Mouse (Mus musculus): ENCODE data around the gene Srsf7.
"Not testable (repeated sequence)": the region's sequence is repeated elsewhere in the genome, so short reads cannot be mapped to it uniquely, and the experiment has no call there.

Srsf7 gene

GRCm38 (mm10) chr17:80206671-80207581 lies at the start of gene Srsf7, which contains the start of gene Ttc39d:
Srsf7 (minus strand) TSS chr17:80207307.
Ttc39d (plus strand) TSS chr17:80207460.
- in situ Hi-C loops (cut with MboI): no loop called here

- in situ Hi-C loops (cut with MboI): no loop called here
Observed at GRCm38 (mm10) chr17:80255208-80255607, 48.1 kb upstream of the Srsf7 start.

DNA sequence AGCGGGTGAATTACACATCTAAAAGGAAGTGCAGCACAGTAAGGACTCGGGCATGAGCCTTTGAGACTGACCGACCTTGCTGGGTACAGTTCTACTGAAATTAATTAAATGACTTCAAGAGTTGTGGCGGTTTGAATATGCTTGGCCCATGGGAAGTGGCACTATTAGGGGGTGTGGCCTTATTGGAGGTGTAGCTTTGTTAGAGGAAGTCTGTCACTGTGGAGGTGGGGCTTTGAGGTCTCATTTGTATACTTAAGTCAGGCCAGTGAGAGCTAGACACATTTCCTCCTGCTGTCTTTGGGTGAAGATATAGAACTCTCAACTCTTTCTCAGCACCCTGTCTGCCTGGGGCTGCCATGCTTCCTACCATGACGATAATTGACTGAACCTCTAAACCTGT lies 47.3 kb upstream of the Srsf7 start:
- in situ Hi-C loops (cut with MboI): no loop called here

DNA sequence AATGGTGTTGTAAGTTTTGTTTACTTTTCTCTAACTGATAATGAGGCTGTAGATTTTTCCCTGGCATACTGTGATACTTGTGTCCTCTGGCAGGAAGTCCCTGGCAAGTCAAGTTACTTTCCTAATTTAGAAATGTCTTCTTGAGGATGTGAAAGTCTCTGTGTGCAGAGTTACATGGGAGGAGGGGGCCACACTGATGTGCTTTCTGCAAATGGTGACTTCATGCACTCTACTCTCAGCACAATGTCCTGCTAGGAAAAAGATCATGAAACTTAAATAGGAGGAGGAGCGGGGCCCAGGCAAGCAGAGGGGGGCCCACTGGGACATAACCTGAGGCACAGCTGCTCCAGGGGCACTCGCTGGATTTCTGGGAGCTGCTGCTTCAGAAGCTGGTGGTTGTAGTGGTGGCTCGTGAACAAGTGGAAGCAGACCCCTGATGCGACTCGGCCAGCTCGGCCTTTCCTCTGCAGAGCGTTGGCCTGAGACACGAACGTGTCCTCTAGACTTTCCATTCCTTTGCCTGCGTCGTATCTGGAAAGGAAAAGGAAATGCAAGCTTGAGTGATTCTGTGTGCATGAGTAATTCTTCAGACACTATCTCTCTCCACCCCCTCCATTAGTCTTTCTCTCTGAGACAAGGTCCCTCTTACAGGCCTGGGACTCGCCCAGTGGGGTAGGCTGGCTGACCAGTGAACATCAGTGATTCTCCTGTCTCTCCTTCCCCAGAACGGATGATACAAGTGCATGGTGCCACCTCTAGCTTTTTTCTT lies 45.8 kb upstream of the Srsf7 start:
- in situ Hi-C loops (cut with MboI): no loop called here

DNA sequence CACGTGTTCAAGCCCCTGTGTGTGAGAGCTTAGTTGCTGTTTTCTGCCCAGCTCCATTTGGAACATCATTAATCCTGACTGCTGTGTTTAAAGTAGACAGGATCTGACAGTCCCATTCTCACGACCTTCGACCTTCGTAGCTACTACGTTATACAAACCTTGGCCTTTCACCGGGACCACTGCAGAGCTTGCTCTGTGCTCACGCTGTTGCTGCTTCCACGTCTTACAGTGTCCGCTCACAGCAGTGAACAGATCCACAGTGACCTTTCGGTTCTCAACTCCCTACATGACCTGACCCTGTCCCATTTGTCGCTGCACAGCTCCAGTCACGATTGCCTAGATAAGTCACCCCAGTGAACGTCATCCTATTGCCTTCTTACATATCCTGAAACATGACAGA lies 36.0 kb upstream of the Srsf7 start:
- in situ Hi-C loops (cut with MboI): no loop called here

- in situ Hi-C loops (cut with MboI): no loop called here
Observed at GRCm38 (mm10) chr17:80241594-80241993, 34.5 kb upstream of the Srsf7 start.

GRCm38 (mm10) chr17:80237475-80237874 lies 30.4 kb upstream of the Srsf7 start:
- in situ Hi-C loops (cut with MboI): no loop called here

DNA sequence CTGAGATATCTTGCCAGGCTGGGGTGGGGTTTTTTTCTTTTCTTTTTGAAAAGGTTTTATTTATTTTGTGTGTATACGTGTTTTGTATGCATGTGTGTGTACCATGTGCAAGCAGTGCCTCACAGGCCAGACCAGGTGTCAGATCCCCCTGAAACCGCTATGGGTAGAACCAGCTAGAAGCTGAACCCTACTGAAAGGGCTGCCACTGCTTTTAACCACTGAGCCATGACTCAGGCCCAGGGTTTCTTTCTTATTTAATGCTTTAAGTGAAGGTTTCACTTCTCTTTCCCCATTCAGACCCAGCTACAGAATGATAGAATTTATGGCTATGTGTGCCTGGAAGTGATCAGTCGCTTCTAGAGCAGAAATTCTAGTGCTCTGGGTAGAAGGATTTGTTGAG lies 29.7 kb upstream of the Srsf7 start:
- in situ Hi-C loops (cut with MboI): no loop called here

DNA sequence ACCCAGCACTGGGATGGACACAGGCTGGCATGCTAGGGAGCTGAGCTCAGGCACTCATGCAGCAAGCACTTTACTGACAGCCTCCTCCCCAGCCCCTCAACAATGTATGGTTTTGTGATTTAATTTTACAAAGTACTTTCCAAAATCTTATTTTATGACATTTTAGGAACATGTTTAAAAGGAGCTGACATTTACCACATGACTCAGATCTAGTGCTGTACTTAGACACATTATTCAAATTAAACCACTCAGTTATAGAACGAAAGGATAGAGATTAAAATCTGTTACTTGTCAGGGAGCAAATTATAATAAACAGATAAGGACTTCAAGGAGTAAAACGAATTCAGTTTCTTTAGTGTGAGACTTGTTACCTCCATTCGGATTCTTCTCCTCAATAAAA lies 28.4 kb upstream of the Srsf7 start:
- in situ Hi-C loops (cut with MboI): no loop called here

- in situ Hi-C loops (cut with MboI): no loop called here
Observed at GRCm38 (mm10) chr17:80234376-80234775, 27.3 kb upstream of the Srsf7 start.

- in situ Hi-C loops (cut with MboI): no loop called here
Observed at GRCm38 (mm10) chr17:80233844-80234243, 26.7 kb upstream of the Srsf7 start.

DNA sequence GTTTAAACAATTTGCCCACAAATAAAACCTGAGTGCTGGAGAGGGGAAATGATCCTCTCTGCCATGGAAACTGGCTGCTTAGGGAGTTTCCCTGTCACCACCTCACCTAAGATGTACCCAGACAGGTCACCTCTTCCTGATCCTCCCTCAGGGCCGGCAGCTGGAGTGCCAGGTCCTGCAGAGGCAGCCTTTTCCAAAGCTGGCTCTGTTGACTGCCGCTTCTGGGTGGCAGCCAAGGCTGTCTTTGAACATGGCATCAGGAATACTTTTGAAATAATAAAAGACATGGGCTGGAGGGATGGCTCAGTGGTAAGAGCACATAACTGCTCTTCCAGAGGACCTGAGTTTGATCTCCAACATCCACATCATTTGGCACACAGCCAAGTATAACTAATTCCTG lies 22.3 kb upstream of the Srsf7 start:
- in situ Hi-C loops (cut with MboI): no loop called here

DNA sequence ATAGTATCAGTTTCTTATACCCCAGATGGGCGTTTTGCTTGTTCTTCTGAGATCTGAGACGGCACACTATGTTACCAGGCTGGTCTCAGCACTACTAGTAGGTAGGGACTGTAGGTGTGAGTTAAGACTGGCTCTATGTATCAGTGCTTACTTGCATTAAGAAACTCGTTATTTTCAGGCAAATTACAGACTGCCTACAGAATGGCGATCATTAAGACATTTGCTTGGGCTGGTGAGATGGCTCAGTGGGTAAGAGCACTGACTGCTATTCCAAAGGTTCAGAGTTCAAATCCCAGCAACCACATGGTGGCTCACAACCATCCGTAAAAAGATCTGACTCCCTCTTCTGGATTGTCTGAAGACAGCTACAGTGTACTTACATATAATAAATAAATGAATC lies 18.0 kb upstream of the Srsf7 start:
- in situ Hi-C loops (cut with MboI): not testable (repeated sequence)

DNA sequence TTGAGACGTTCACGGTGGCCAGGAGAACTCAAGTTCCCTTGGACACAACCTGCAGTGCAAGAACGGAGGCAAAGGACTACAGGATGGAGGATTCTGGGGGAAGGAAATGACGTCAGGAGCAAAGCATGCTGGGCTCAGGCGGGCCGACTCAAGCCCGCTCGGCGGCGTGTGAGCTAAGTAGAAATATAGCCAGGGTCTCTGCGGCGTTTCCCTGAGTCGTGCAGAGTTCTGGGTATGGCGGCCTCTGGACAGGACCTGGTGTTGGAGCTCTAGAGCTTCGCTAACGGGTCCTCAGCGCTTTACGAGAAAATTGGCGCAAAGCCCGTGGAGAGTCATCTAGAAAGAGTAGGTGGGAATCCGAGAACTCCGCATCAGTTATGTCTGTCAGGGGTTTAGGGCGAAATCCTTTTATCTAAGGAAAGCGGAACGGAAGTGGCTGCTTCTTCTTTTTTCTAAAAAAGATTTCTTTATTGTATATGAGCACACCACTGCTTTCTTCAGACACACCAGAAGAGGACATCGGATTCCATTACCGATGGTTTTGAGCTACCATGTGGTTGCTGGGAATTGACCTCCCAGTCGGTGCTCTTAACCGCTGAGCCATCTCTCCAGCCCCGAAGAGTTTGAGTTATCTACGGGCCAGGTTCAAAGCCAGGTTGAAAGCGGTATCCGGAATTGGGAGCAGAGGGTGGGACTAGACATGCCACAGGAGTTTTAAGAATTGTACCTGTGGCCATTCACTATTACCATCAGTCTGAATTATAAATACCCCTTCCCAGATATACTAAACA lies 17.4 kb upstream of the Srsf7 start, which contains the start of gene Gemin6:
TSS of gene Gemin6 (plus strand) at position 116 of the 791 bp plus-strand sequence.
- in situ Hi-C loops (cut with MboI): no loop called here

DNA sequence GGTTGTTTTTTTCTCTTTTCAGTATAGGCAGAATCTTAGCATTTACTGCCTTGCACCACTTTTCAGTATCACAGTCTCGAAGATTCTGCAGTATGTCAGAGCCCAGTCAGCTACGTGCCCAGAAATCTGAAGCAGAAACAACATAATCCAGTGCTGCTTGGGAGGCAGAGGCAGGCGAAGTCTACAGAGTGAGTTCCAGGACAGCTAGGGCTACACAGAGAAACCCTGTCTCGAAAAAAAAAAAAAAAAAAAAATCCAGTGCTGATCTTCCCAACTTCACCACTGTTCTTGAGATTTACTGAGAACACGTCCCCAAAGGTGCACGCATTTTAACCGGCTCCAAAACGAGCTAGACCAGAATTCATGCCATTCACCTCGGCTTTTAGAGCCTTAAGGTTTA lies 16.7 kb upstream of the Srsf7 start:
- in situ Hi-C loops (cut with MboI): no loop called here

DNA sequence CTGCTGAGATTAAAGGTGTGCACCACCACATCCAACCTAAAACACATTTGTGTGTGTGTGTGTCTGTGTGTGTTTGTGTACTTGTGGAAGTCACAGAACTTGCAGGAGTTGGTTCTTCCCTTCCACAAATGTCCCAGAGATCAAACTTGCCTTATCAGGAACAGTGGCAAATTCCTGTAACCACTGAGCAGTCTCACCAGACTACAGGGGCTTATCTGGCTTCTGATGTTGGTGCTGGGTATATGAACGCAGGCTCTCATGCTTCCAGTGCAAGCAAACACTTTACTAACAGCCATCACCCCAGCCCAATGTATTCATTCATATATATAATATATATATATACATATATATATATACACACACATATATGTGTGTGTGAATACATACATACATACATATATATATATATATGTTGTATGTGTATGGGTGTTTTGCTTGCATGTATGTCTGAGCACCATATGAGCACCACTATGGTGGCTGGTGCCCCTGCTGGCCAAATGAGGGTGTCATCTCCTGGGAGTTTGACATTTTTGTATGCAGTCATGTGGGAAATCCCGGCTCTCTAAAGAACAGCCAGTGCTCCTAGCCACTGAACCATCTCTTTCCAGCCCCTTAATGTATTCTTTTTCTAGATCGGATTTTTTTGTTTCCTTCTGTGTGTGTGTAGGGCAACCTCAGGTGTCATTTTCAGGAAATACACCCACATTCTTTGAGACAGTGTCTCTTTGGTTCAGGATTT lies 15.0 kb upstream of the Srsf7 start:
- in situ Hi-C loops (cut with MboI): no loop called here

- in situ Hi-C loops (cut with MboI): no loop called here
Observed at GRCm38 (mm10) chr17:80221202-80221601, 14.1 kb upstream of the Srsf7 start.

DNA sequence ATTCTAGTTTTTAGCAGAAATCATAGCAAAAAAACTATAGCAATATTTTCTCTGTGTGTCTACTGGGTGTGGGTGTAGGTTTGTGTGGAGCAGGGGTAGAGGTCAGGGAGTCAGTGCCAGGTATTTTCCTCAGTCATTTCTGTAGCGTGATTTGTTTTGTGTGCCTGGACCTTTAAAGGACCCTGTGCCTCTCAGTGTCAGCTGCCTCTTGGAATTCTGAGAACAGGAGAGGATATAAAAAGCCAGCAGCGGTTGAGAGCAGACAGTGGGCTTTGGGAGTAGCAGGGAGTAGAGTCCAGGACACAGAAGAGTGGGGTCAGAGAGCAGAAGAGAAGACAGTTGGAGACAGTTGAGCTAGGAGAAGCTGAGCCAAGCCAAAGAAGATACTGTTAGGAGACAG lies 13.0 kb upstream of the Srsf7 start:
- in situ Hi-C loops (cut with MboI): no loop called here

DNA sequence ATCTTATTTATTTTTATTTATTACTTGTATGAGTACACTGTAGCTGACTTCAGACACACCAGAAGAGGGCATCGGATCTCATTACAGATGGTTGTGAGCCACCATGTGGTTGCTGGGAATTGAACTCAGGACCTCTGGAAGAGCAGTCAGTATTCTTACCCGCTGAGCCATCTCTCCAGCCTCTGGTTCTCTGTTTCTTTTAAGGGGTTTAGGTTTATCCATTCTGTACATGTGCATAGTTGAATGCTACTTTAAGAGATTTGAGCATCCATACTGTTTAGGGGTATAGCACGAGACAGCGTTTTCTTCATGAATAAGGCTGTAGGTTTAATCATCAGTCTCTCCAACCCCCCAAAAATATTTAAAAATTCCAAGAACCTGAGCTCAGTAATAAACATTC lies 6.9 kb upstream of the Srsf7 start:
- in situ Hi-C loops (cut with MboI): not testable (repeated sequence)

DNA sequence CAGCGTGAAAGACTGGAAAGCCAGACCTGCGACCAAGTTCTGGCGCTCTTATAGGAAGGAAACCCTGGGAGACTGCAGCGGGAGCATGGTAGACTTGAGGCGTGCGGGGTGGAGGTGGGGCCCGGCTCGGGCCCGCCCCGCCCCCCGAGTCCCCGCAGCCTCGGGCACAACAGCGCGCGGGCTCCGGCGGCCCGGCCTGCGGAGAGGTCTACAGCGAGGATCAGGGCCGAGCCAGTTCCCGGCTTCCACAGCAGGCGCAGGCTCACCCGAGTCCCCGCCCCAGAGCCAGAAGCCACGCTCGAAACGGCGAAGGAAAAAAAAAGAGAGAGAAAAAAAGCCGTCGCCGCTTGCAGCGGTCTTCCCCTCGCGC lies 821 bp downstream of the Srsf7 start:
- in situ Hi-C loops (cut with MboI): no loop called here

DNA sequence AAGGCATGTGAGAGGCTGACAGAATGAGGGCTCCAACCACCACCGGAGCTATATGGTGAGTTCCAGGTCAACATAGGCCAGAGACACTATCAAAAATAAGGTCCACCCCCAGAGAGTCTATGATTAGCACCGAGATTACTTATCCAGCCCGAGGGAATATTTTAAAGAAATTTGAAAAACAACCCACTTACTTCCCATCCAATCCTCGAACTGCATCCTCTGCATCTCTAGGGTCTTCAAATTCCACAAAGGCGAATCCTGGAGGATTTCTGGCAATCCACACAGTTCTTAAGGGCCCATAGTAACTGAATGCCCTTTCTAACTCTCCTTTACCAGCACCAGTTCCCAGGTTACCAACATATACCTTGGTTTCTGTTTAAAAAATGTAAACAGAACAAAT lies 1.4 kb downstream of the Srsf7 start:
- in situ Hi-C loops (cut with MboI): no loop called here

Data from mature B cell (primary cell).